Mouse (Mus musculus) ES-E14 (cell line): ENCODE measurements around the gene Gpx4.

ENCODE experiments used
- CHD2 ChIP-seq: IDR thresholded peaks from 2 replicates; pipeline ENCODE4 v1.6.1; 2014; ENCODE audit warnings: mild to moderate bottlenecking, low read depth, low read length, inconsistent platforms
- MAFK ChIP-seq: IDR thresholded peaks from 2 replicates; pipeline ENCODE4 v1.6.1; 2014; ENCODE audit warnings: mild to moderate bottlenecking, low read depth, low read length, inconsistent platforms; ENCODE audit not compliant: insufficient read depth
- ZNF384 ChIP-seq: IDR thresholded peaks from 2 replicates; pipeline ENCODE4 v1.6.1; 2012; ENCODE audit warnings: low read depth, low read length, inconsistent platforms

GRCm38 (mm10) chr10:80105926-80106325 lies 59.0 kb downstream of the Gpx4 start:
- TF ChIP-seq CHD2 (no peak), ZNF384 (no peak), MAFK (no peak)
